Mouse (Mus musculus) hindbrain, embryonic 11.5 days (tissue): ENCODE data around the gene Mlph. TPM values are rescaled to one million over a fixed set of nuclear protein-coding genes. Genes with fewer than 3 reads are reported as not detected.

ENCODE experiments used
- ATAC-seq: fragments of 200-750 bp; cut with Nextera tagmentation; 2 replicates; pipeline ENCODE4 v1.8.0; 2017; ENCODE audit warnings: mild to moderate bottlenecking, moderate TSS enrichment, moderate library complexity; ENCODE audit not compliant: low FRiP score
- DNase-seq: peaks from one replicate; pipeline ENCODE4 v3.0.0-alpha.2; 2015; ENCODE audit warnings: low spot score
- H3K27ac ChIP-seq: fragments of 300-500 bp; sonication (generic); 2 replicates; pipeline ENCODE4 v1.5.1; 2014; ENCODE audit warnings: mild to moderate bottlenecking, low read depth, low read length
- H3K27me3 ChIP-seq: fragments of 300-500 bp; sonication (generic); 2 replicates; pipeline ENCODE4 v1.6.1; 2014; ENCODE audit warnings: mild to moderate bottlenecking, low read length, moderate library complexity, mixed read lengths; ENCODE audit not compliant: control insufficient read depth, insufficient read depth
- H3K36me3 ChIP-seq: fragments of 300-500 bp; sonication (generic); 2 replicates; pipeline ENCODE4 v1.6.1; 2014; ENCODE audit warnings: mild to moderate bottlenecking, low read length, moderate library complexity, mixed read lengths; ENCODE audit not compliant: control insufficient read depth, insufficient read depth
- H3K4me1 ChIP-seq: fragments of 300-500 bp; sonication (generic); replicated peaks from 2 replicates; pipeline ENCODE4 v1.6.1; 2014; ENCODE audit warnings: low read length, mixed read lengths; ENCODE audit not compliant: control insufficient read depth, insufficient read depth
- H3K4me2 ChIP-seq: fragments of 300-500 bp; sonication (generic); replicated peaks from 2 replicates; pipeline ENCODE4 v1.6.1; 2014; ENCODE audit warnings: mild to moderate bottlenecking, low read depth, low read length
- H3K4me3 ChIP-seq: fragments of 300-500 bp; sonication (generic); 2 replicates; pipeline ENCODE4 v1.5.1; 2014; ENCODE audit warnings: low read depth, low read length
- H3K9ac ChIP-seq: fragments of 300-500 bp; sonication (generic); 2 replicates; pipeline ENCODE4 v1.6.1; 2014; ENCODE audit warnings: low read depth, low read length
- H3K9me3 ChIP-seq: fragments of 300-500 bp; sonication (generic); 2 replicates; pipeline ENCODE4 v1.6.1; 2016; ENCODE audit warnings: low read length; ENCODE audit not compliant: control insufficient read depth
- WGBS: fragments of 180-500 bp; shearing (Covaris S2); extraction: QIAGEN DNeasy Blood & Tissue Kit; methylation state at CpG from one replicate; pipeline ENCODE4 v1.1.7; 2014; 5-methylcytosine and 5-hydroxymethylcytosine counted together
- polyA plus RNA-seq: library from polyadenylated mRNA; unstranded; fragments of >200 nt; fragmentation: Nextera tagmentation; extraction: Ambion mirVana; gene quantifications from 2 replicates; pipeline ENCODE4 v1.2.1, GENCODE M21; 2014

The Mlph gene
- polyA plus RNA-seq, 1 experiment from 2014 or later = not detected

DNA sequence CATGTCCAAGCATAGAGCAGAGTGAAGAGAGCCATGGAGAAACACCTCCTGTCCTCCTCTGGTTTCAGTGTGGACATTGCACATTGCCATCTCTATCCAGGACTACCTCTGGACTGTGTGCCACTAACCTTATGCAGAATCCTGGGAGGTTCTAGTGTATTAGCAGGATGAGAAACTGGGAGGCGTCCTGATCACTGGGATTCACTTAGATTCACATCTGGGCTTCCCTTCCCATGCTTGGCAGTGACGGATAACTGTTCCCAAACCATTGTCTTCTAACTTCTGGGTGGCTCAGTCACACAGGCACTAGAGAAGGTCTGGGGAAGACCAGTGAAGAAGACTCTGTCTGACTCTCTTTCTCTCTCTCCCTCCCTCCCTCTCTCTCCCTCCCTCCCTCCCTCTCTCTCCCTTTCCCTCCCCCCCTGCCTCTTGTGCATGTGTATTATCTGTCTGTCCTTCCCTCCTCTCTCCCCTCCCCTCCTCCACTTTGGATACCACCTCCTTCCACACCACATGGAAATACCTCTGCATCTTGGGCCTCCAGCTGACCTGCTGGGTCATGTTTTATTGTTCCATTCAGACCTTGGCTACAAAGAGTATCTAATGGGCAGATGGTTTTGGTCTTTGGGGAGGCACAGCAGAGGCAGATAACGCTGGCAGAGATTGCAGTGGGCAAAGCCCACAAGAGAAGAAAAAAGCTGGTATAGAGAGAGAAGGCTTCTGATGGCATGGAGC is 11.5 kb upstream of the Mlph start:
- no peaks in the 10 kb centered on the region for H3K4me1 ChIP-seq
- ATAC-seq (no peak), DNase-seq (no peak)
- H3K4me3 ChIP-seq = no peak overlapping the region
- 56% methylated on average over 3 of the region's 3 CpGs for WGBS
- no peak overlapping the region for H3K27ac ChIP-seq
- no peaks in the 10 kb centered on the region for H3K36me3 ChIP-seq
- no peak overlapping the region for H3K4me2 ChIP-seq
- H3K9me3 ChIP-seq = no peaks in the 10 kb centered on the region
- H3K9ac ChIP-seq = no peak overlapping the region
- H3K27me3 ChIP-seq = no peaks in the 10 kb centered on the region

DNA sequence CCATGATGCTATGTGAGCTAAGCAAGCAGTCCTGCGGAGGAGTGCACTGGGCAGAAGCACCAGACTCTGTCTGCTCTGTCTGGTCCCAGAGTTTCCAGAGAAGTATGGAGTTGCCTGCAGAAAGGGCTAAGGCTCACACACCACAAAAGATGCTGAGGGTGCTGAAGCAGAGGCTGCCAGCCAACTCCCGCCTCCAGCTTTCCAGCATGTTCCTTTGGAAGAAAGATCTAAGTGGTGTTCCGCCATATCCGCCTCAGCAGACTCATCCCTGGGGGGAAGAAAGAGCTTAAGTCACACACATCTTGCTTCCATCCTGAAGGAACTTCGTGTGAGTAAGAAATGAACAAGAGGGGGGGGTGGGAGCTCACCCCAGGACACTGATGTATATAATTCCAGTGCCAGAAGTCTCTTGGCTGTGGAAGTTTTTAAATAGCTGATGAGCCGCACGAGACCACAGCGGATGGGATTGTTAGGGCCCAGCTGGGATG is 10.9 kb upstream of the Mlph start:
- Histone ChIP-seq H3K9ac (no peak overlapping the region), H3K36me3 (no peaks in the 10 kb centered on the region), H3K27me3 (no peaks in the 10 kb centered on the region), H3K9me3 (no peaks in the 10 kb centered on the region), H3K27ac (no peak overlapping the region), H3K4me2 (no peak overlapping the region), H3K4me1 (no peaks in the 10 kb centered on the region), H3K4me3 (no peak overlapping the region)
- 68% methylated on average over 8 of the region's 8 CpGs for WGBS
- ATAC-seq = no peak
- DNase-seq = no peak

DNA sequence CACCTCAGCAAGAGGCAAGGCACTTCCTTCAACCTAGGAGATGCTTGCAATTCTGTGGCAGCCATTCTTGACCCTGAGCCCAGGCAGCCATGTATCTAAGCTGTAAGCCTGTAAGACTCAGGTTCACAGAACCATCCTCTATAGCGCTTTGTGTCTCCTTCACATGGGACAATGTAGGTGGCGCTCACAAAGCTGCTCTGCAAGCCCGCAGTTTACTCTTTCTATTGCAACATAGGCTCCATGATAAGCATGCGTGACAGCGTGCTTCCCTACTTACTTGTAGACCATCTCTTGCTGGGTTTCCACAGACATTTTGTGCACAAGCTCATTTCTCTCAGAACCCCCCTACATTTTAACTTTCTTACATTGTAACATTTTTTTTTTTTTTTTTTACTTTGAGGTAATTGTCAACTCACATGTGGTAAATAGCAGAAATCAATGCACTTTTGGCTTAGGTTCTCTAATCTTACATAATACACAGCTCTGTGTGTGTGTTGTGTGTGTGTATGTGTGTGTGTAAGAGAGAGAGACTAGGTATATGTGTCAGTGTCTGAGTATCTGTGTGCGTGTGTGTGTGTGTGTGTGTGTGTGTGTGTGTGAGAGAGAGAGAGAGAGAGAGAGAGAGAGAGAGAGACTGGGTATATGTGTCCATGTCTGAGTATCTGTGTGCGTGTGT is 10.0 kb upstream of the Mlph start:
- no peak overlapping the region for H3K27ac ChIP-seq
- no peak for DNase-seq
- H3K9me3 ChIP-seq = no peaks in the 10 kb centered on the region

DNA sequence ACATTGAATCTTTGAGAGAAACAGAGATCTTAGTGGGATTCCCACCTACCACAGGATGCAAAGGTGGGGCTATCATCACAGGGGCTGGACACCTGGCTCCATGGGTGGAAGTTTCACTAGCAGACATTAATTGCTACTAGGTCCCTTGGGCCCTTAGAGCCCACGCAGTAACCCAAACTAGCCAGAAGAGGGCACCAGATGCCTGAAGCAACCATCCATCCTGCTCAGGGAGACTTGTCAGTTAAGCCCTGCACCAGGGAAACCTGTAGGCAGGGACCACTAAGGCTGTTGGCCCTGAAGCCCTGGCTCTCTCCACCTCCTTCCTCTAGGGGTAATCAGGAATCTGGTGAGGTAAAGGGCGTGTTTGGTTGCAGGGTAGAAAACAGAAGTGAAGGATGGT is 8.5 kb upstream of the Mlph start:
- 18% methylated on average over 2 of the region's 2 CpGs for WGBS
- Histone ChIP-seq H3K27me3 (no peaks in the 10 kb centered on the region), H3K27ac (no peak overlapping the region), H3K4me1 (no peaks in the 10 kb centered on the region), H3K36me3 (no peaks in the 10 kb centered on the region), H3K4me3 (no peak overlapping the region), H3K4me2 (no peak overlapping the region), H3K9ac (no peak overlapping the region), H3K9me3 (no peaks in the 10 kb centered on the region)
- no peak for ATAC-seq
- DNase-seq = peak; percentile 73

More for the DNA sequence above, 10.0 kb upstream of the Mlph start:
- no peak overlapping the region for H3K9ac ChIP-seq
- ATAC-seq = no peak
- H3K4me3 ChIP-seq = no peak overlapping the region
- no peak overlapping the region for H3K4me2 ChIP-seq
- 90% methylated on average over 7 of the region's 7 CpGs for WGBS
- H3K4me1 ChIP-seq = no peaks in the 10 kb centered on the region
- no peaks in the 10 kb centered on the region for H3K36me3 ChIP-seq
- no peaks in the 10 kb centered on the region for H3K27me3 ChIP-seq

DNA sequence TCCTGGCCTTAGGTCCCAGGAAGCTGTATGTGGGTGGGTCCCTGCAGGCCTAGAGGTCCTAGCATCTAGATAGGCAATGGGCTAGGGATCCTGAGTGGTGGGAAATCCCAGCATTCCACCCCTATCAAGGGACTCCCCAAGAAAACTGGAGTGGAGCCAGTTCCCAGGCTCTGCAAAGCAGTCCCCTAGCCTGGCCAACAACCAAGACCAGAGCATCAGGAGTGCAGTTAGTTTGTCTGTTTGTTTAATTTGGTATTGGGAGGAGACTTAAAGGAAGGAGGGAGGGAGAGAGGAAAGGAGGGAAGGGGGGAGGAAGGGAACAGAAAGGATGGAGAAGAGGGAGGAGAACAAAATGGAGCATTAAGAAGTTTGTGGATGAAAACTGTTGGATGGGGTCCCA is 5.7 kb upstream of the Mlph start:
- DNase-seq (no peak), ATAC-seq (no peak)
- Histone ChIP-seq H3K4me2 (no peak overlapping the region), H3K9ac (no peak overlapping the region), H3K27ac (no peak overlapping the region), H3K36me3 (no peaks in the 10 kb centered on the region), H3K4me3 (no peak overlapping the region), H3K27me3 (no peaks in the 10 kb centered on the region), H3K9me3 (no peaks in the 10 kb centered on the region), H3K4me1 (no peaks in the 10 kb centered on the region)

DNA sequence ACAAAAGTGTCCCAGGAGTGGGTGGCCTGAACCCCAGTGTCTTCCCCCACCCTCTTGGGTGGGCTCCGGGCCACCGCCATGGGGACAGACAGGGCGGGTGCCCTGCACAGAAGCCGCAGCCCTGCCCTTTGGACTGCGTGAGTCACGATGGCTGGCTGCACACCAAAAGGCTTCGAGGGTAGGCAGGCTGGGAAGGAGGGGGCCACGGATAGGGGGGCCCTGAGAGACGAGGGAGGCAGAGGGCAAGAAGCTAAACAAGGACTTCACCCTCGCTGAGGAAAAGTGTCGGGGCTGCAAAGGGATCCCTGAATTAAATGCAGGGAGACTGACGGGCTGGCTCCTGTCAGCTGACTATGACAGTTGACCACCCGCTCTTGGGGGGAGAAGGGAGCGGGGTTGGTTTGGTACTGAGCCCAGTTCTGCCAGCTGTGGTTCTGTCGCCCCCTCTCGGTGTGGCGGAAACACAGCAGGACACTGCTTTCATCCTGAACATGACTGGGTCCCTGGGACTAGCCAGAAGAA is 5.2 kb upstream of the Mlph start:
- Histone ChIP-seq H3K4me1 (no peaks in the 10 kb centered on the region), H3K36me3 (no peaks in the 10 kb centered on the region), H3K27me3 (no peaks in the 10 kb centered on the region), H3K4me2 (no peak overlapping the region), H3K4me3 (no peak overlapping the region), H3K27ac (no peak overlapping the region), H3K9me3 (no peaks in the 10 kb centered on the region), H3K9ac (no peak overlapping the region)
- ATAC-seq (no peak), DNase-seq (peak; percentile 9)
- 40% methylated on average over 16 of the region's 17 CpGs for WGBS

DNA sequence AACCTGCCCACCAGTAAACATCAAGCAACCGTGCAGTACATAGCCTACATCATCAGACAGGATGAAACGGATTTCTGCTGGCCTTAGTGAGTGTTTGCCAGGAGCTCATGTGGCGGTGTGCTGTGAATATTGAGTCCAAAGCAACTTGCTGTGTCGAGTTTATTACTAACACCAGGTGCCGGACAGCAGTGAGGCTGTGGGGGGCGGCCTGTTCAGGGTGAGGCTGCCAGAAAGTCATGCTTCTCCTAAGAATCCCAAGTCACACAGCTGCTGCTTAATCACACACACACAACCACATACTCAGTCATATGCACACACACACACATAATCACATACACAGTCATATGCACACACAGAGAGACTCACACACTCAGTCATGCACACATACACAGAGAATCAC is 1.7 kb upstream of the Mlph start:
- H3K27me3 ChIP-seq = no peaks in the 10 kb centered on the region
- 80% methylated on average over 6 of the region's 6 CpGs for WGBS
- ATAC-seq (no peak), DNase-seq (no peak)
- no peaks in the 10 kb centered on the region for H3K4me1 ChIP-seq
- no peak overlapping the region for H3K9ac ChIP-seq
- no peaks in the 10 kb centered on the region for H3K9me3 ChIP-seq
- H3K27ac ChIP-seq = no peak overlapping the region
- no peak overlapping the region for H3K4me3 ChIP-seq
- H3K4me2 ChIP-seq = no peak overlapping the region
- H3K36me3 ChIP-seq = no peaks in the 10 kb centered on the region

DNA sequence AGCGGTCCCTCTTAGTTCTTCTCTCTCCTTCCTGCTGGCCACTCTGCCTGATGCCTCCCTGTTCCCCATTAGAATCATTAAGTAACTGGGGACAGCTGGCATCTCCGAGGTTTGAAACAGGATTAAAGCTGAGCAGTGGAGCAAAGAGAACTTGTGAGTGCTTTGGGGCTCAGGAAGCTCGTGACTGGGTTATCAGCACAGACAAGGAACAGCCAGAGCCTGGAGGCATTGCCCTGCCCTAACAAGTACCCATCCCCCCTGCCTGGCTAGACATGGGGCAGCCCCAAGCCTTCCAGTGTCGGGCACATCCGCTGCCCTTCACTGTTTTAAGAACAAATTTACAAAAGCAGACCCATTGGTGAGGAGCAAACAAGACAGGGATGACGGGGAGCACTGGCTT is 2.6 kb downstream of the Mlph start:
- Histone ChIP-seq H3K9ac (no peak overlapping the region), H3K4me2 (no peak overlapping the region), H3K27ac (no peak overlapping the region), H3K27me3 (no peaks in the 10 kb centered on the region), H3K4me1 (no peaks in the 10 kb centered on the region), H3K4me3 (no peak overlapping the region), H3K9me3 (peaks cover 3% of the 10 kb centered on the region; the same call in 1 of the 2 replicates), H3K36me3 (no peaks in the 10 kb centered on the region)
- ATAC-seq (no peak), DNase-seq (no peak)
- WGBS = 74% methylated on average over 6 of the region's 6 CpGs

DNA sequence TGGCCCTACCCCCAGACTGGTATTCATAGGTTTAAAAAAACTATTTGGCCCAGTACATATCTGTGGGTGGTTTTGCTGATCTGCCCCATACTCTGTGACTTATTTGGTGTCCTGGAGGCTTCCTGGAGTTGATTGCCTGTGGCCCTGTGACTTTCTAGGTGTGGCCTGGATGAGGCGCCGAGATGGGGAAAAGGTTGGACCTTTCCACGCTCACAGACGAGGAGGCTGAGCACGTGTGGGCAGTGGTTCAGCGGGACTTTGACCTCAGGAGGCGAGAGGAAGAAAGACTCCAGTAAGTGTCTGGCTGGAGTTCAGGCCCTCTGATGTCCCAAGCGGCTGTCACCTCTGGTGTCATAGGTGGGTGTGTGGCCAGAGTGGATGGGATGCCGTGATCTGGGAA is 6.8 kb downstream of the Mlph start:
- H3K4me1 ChIP-seq = no peaks in the 10 kb centered on the region
- no peaks in the 10 kb centered on the region for H3K27me3 ChIP-seq
- H3K9ac ChIP-seq = no peak overlapping the region
- no peak overlapping the region for H3K27ac ChIP-seq
- ATAC-seq (no peak), DNase-seq (no peak)
- no peak overlapping the region for H3K4me2 ChIP-seq
- no peaks in the 10 kb centered on the region for H3K36me3 ChIP-seq
- 87% methylated on average over 9 of the region's 9 CpGs for WGBS
- H3K9me3 ChIP-seq = peaks cover 3% of the 10 kb centered on the region; the same call in 1 of the 2 replicates
- no peak overlapping the region for H3K4me3 ChIP-seq
